Mouse (Mus musculus) brown adipose tissue, adult 24 weeks (tissue): ENCODE results near the gene Gm30737. TPM values are rescaled to one million over a fixed set of nuclear protein-coding genes. Genes with fewer than 3 reads are reported as not detected.
"Not testable (repeated sequence)": the region's sequence is repeated elsewhere in the genome, so short reads cannot be mapped to it uniquely, and the experiment has no call there.

Experiments
- H3K27ac ChIP-seq: fragments of 200-500 bp; replicated peaks from 2 replicates; pipeline ENCODE4 v1.5.1; 2012; ENCODE audit warnings: low read depth, mild to moderate bottlenecking, low read length
- H3K4me1 ChIP-seq: fragments of 200-500 bp; 2 replicates; pipeline ENCODE4 v1.6.1; 2012; ENCODE audit warnings: low read length, mixed read lengths; ENCODE audit not compliant: control insufficient read depth, insufficient read depth, insufficient read length
- H3K4me3 ChIP-seq: fragments of 200-500 bp; 2 replicates; pipeline ENCODE4 v1.5.1; 2012; ENCODE audit warnings: low read depth, mild to moderate bottlenecking, low read length, moderate library complexity; ENCODE audit not compliant: insufficient read depth
- polyA plus RNA-seq: library from polyadenylated mRNA; stranded (reverse); fragments of >200 nt; gene quantifications from 2 replicates; pipeline ENCODE4 v1.2.4, GENCODE M21; 2012; ENCODE audit not compliant: missing spikeins, insufficient read depth, insufficient read length

The Gm30737 gene
- not detected in 2 replicates for polyA plus RNA-seq

DNA sequence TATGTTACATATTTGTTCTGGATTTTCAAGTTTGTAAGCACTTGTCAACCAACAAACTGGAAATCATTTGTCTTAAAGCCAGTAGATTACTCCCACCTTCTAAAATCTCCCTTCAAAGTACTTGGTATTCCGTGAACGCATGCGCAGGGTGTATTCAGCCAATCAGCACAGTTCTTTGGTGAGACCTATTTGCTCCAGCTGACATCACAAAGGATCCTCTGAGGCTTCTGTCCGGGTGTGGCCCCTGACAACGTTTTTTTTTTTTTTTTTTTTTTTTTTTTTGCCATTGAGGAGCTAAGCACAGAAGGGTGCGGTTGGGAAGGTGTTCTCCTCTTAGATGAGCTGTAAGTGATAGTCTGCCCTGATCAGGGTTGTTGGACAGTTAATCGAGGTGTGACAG, at the start of gene Gm30737:
Gene Gm30737, plus strand, starts transcription at position 301 of the 400 bp plus-strand sequence.
- H3K27ac ChIP-seq, H3K4me3 ChIP-seq, H3K4me1 ChIP-seq: not testable (repeated sequence)
